Mouse (Mus musculus) stomach, postnatal 0 days (tissue): ENCODE results near the gene Cib2.

ENCODE experiments used
- CTCF ChIP-seq: IDR thresholded peaks from 2 replicates; pipeline ENCODE4 v1.5.1; 2016; ENCODE audit warnings: antibody characterized with exemption, low read depth, mild to moderate bottlenecking, moderate library complexity
- EP300 ChIP-seq: optimal IDR thresholded peaks from 2 replicates; pipeline ENCODE3; 2016; ENCODE audit warnings: antibody characterized with exemption

- no peak for TF ChIP-seq CTCF
- TF ChIP-seq EP300: no peak
These were observed 11.3 kb upstream of the Cib2 start for GRCm38 (mm10) chr9:54571130-54571839.
